In genomic region chr13:109426058-109426457, GRCm38 (mm10) we compare ENCODE assay signal across 25 mouse cellular contexts.
DNase-seq lines count a peak whose midpoint lies in the region; ATAC-seq lines count a peak whose summit lies in the region.
"Had no signal": no experiment of that assay in that cellular context is flagged by ENCODE, and none has a peak within 500 bp of the region (broad histone marks: within the 10 kb centered on the region; RNA-seq: fewer than 3 reads in every experiment).

No protein-coding gene starts in this region.

- H3K27ac ChIP-seq in heart, embryonic 12.5 days (ENCODE audit: poor library complexity, severe bottlenecking): no peak overlapping the region
- H3K27ac ChIP-seq in kidney, embryonic 16.5 days (ENCODE audit: low read length): no peak overlapping the region
- no peak overlapping the region for H3K27ac ChIP-seq in midbrain, embryonic 11.5 days (ENCODE audit: low read depth, low read length)
- H3K27ac ChIP-seq in midbrain, embryonic 10.5 days (replicated peaks): no peak overlapping the region
- H3K27ac ChIP-seq: embryonic facial prominence, embryonic 10.5 days; forebrain, embryonic 15.5 days; heart, embryonic 15.5 days; layer of hippocampus, adult 2 months; limb, embryonic 12.5 days; macrophage had no signal

- no peak for DNase-seq in heart, adult 9 months (ENCODE audit: low spot score in 2 of 2)
- no peak for DNase-seq in kidney, postnatal 25 days
- DNase-seq in midbrain, embryonic 11.5 days (ENCODE audit: low spot score, missing footprints): peak; percentile 59
- no peak for DNase-seq in midbrain, embryonic 10.5 days (ENCODE audit: low spot score)
- DNase-seq: B cell, adult 2 months; cerebellum, adult 11-12 months; cerebellum, postnatal 10 days; gastrocnemius, postnatal 36 days; kidney, postnatal 14 days; liver, postnatal 0 days had no signal

- 0 out of 2 replicates have a peak overlapping the region, but pooled peaks have one; percentile 13 for H3K4me2 ChIP-seq in heart, embryonic 12.5 days
- H3K4me2 ChIP-seq in kidney, embryonic 16.5 days (replicated peaks; ENCODE audit: low read depth, low read length): peak overlapping the region; percentile 31; the same call in 1 of the 2 replicates
- no peak overlapping the region for H3K4me2 ChIP-seq in midbrain, embryonic 11.5 days
- H3K4me2 ChIP-seq: forebrain, embryonic 15.5 days; heart, embryonic 15.5 days; limb, embryonic 12.5 days; liver, embryonic 11.5 days had no signal

- WGBS in heart, embryonic 12.5 days: 57% methylated on average over 5 of the region's 5 CpGs
- 84% methylated on average over 5 of the region's 5 CpGs for WGBS in kidney, embryonic 16.5 days
- WGBS in midbrain, embryonic 11.5 days: 92% methylated on average over 5 of the region's 5 CpGs
- WGBS in midbrain, embryonic 10.5 days: 88% methylated on average over 5 of the region's 5 CpGs

- peaks cover 8% of the 10 kb centered on the region; the same call in 1 of the 2 replicates for H3K4me1 ChIP-seq in heart, embryonic 12.5 days (replicated peaks)
- no peaks in the 10 kb centered on the region for H3K4me1 ChIP-seq in kidney, embryonic 16.5 days (ENCODE audit: insufficient read depth, low read length)
- no peaks in the 10 kb centered on the region for H3K4me1 ChIP-seq in midbrain, embryonic 11.5 days (ENCODE audit: control insufficient read depth, insufficient read depth, low read length)
- no peaks in the 10 kb centered on the region for H3K4me1 ChIP-seq in midbrain, embryonic 10.5 days
- H3K4me1 ChIP-seq: embryonic facial prominence, embryonic 10.5 days; forebrain, embryonic 15.5 days had no signal

- H3K27me3 ChIP-seq in heart, embryonic 12.5 days (replicated peaks): no peaks in the 10 kb centered on the region
- H3K27me3 ChIP-seq in kidney, embryonic 16.5 days (ENCODE audit: insufficient read depth, low read length): no peaks in the 10 kb centered on the region
- H3K27me3 ChIP-seq in midbrain, embryonic 11.5 days (ENCODE audit: control insufficient read depth, insufficient read depth, low read length): no peaks in the 10 kb centered on the region
- H3K27me3 ChIP-seq in midbrain, embryonic 10.5 days (ENCODE audit: low read depth, poor library complexity, severe bottlenecking): no peaks in the 10 kb centered on the region
- H3K27me3 ChIP-seq: CH12.LX; forebrain, embryonic 15.5 days; heart, embryonic 15.5 days; limb, embryonic 12.5 days; Patski had no signal

- H3K36me3 ChIP-seq in heart, embryonic 12.5 days: no peaks in the 10 kb centered on the region
- H3K36me3 ChIP-seq in kidney, embryonic 16.5 days (ENCODE audit: insufficient read depth, low read length): no peaks in the 10 kb centered on the region
- H3K36me3 ChIP-seq in midbrain, embryonic 11.5 days (ENCODE audit: control insufficient read depth, insufficient read depth, low read length): no peaks in the 10 kb centered on the region
- no peaks in the 10 kb centered on the region for H3K36me3 ChIP-seq in midbrain, embryonic 10.5 days
- H3K36me3 ChIP-seq: embryonic facial prominence, embryonic 10.5 days; forebrain, embryonic 15.5 days; G1E; heart, embryonic 15.5 days; limb, embryonic 12.5 days had no signal

- H3K9me3 ChIP-seq in heart, embryonic 12.5 days (replicated peaks): no peaks in the 10 kb centered on the region
- H3K9me3 ChIP-seq in kidney, embryonic 16.5 days (ENCODE audit: low read length): peaks cover 6% of the 10 kb centered on the region; the same call in 1 of the 2 replicates
- H3K9me3 ChIP-seq in midbrain, embryonic 11.5 days (ENCODE audit: control insufficient read depth, low read length): peaks cover 3% of the 10 kb centered on the region; the same call in 1 of the 2 replicates
- no peaks in the 10 kb centered on the region; the same call in 1 of the 2 replicates for H3K9me3 ChIP-seq in midbrain, embryonic 10.5 days (replicated peaks)
- H3K9me3 ChIP-seq: forebrain, embryonic 15.5 days; G1E; heart, embryonic 15.5 days had no signal

- no peak for ATAC-seq in heart, embryonic 12.5 days (ENCODE audit: insufficient number of reproducible peaks, low FRiP score)
- ATAC-seq in kidney, embryonic 16.5 days (ENCODE audit: low FRiP score, low TSS enrichment): peak; percentile 23; the same call in 1 of the 2 replicates
- no peak for ATAC-seq in midbrain, embryonic 11.5 days (ENCODE audit: low FRiP score)
- ATAC-seq in inflammation-experienced regulatory T-cells, adult 6 months: no peak
- ATAC-seq: forebrain, embryonic 15.5 days; intestine, postnatal 0 days; liver, postnatal 0 days; lung, postnatal 0 days; Patski had no signal

- H3K9ac ChIP-seq in heart, embryonic 12.5 days: no peak overlapping the region
- no peak overlapping the region for H3K9ac ChIP-seq in kidney, embryonic 16.5 days (replicated peaks; ENCODE audit: low read length)
- no peak overlapping the region for H3K9ac ChIP-seq in midbrain, embryonic 11.5 days (ENCODE audit: low read length)
- H3K9ac ChIP-seq: forebrain, embryonic 15.5 days; heart, embryonic 15.5 days; limb, embryonic 12.5 days; liver, postnatal 0 days had no signal

- no peak overlapping the region for H3K4me3 ChIP-seq in heart, embryonic 12.5 days
- H3K4me3 ChIP-seq in kidney, embryonic 16.5 days (ENCODE audit: low read length): no peak overlapping the region
- no peak overlapping the region for H3K4me3 ChIP-seq in midbrain, embryonic 11.5 days (ENCODE audit: low read depth, low read length)
- H3K4me3 ChIP-seq in midbrain, embryonic 10.5 days: no peak overlapping the region
- H3K4me3 ChIP-seq: embryonic facial prominence, embryonic 10.5 days; forebrain, embryonic 15.5 days; heart, embryonic 15.5 days; layer of hippocampus, adult 2 months; limb, embryonic 12.5 days had no signal
